8 mouse cellular contexts compared by ENCODE assay signal in the genomic region with DNA sequence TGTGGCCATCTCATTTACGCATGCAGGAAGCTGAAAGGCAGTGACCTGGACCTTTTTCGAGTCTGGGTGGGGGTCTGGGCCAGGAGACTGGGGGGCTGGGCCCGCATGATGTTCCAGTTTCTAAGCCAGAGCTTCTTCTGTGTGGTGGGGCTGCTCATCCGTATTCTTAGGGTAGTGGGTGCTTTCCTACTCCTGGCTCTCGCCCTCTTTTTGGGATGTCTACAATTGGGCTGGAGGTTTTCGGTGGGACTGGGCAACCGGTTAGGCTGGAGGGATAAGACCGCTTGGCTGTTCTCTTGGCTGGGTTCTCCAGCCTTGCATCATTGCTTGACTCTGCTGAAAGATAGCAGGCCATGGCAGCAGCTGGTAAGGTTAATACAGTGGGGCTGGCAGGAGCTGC. TPM values are rescaled to one million over a fixed set of nuclear protein-coding genes. Genes with fewer than 3 reads are reported as not detected.
DNase-seq lines count a peak whose midpoint lies in the region; ATAC-seq and TF ChIP-seq lines count a peak whose summit lies in the region.

No protein-coding gene starts in this region.

- TF ChIP-seq CTCF in kidney, postnatal 0 days (IDR thresholded peaks at IDR 0.05; ENCODE audit: low read depth), result no peak
- no peak for TF ChIP-seq CTCF in cerebellum, adult 2 months (IDR thresholded peaks at IDR 0.05; ENCODE audit: borderline replicate concordance, insufficient read depth, low read depth, low read length)

- H3K4me1 ChIP-seq in kidney, postnatal 0 days (replicated peaks; ENCODE audit: insufficient read depth, low read length), result peaks cover 33% of the 10 kb centered on the region
- H3K4me1 ChIP-seq in embryonic facial prominence, embryonic 15.5 days, result peaks cover 54% of the 10 kb centered on the region
- H3K4me1 ChIP-seq in limb, embryonic 10.5 days, result peaks cover 53% of the 10 kb centered on the region
- H3K4me1 ChIP-seq in neural tube, embryonic 14.5 days (ENCODE audit: control insufficient read depth, insufficient read depth, low read length), result peaks cover 47% of the 10 kb centered on the region
- peaks cover 13% of the 10 kb centered on the region for H3K4me1 ChIP-seq in cerebellum, adult 2 months (ENCODE audit: control insufficient read depth, insufficient read depth, low read length)

- H3K27ac ChIP-seq in kidney, postnatal 0 days, result no peak overlapping the region
- no peak overlapping the region for H3K27ac ChIP-seq in embryonic facial prominence, embryonic 15.5 days (replicated peaks)
- H3K27ac ChIP-seq in limb, embryonic 10.5 days, result 0 out of 2 replicates have a peak overlapping the region, but pooled peaks have one; percentile 37
- no peak overlapping the region for H3K27ac ChIP-seq in neural tube, embryonic 14.5 days (ENCODE audit: low read depth, low read length)
- no peak overlapping the region for H3K27ac ChIP-seq in cerebellum, adult 2 months (ENCODE audit: insufficient read depth, low read length)

- no peak for ATAC-seq in kidney, postnatal 0 days (replicated peaks; ENCODE audit: low FRiP score, low read depth)
- no peak for ATAC-seq in embryonic facial prominence, embryonic 15.5 days (ENCODE audit: insufficient number of reproducible peaks, low FRiP score, low TSS enrichment, low read depth)
- ATAC-seq in neural tube, embryonic 14.5 days (ENCODE audit: low read depth), result no peak

- H3K4me3 ChIP-seq in kidney, postnatal 0 days (replicated peaks; ENCODE audit: low read depth, low read length), result peak overlapping the region; percentile 74
- peak overlapping the region; percentile 88 for H3K4me3 ChIP-seq in embryonic facial prominence, embryonic 15.5 days (replicated peaks)
- H3K4me3 ChIP-seq in limb, embryonic 10.5 days, result peak overlapping the region; percentile 79
- peak overlapping the region; percentile 0; the same call in 1 of the 2 replicates for H3K4me3 ChIP-seq in neural tube, embryonic 14.5 days (ENCODE audit: low read depth, low read length)
- H3K4me3 ChIP-seq in cerebellum, adult 2 months (replicated peaks; ENCODE audit: insufficient read depth, low read depth, low read length), result no peak overlapping the region

- H3K4me2 ChIP-seq in kidney, postnatal 0 days (ENCODE audit: low read length), result peak overlapping the region; percentile 72
- H3K4me2 ChIP-seq in embryonic facial prominence, embryonic 15.5 days (replicated peaks), result peak overlapping the region; percentile 74
- peak overlapping the region; percentile 57 for H3K4me2 ChIP-seq in neural tube, embryonic 14.5 days (ENCODE audit: low read depth, low read length)

- DNase-seq in kidney, postnatal 0 days (ENCODE audit: low spot score), result no peak
- no peak for DNase-seq in kidney, adult 18-20 months
- DNase-seq in limb, embryonic 10.5 days (ENCODE audit: low spot score), result no peak
- no peak for DNase-seq in cerebellum, adult 2 months
- DNase-seq in urinary bladder, postnatal 36 days (ENCODE audit: low spot score in 2 of 2), result no peak
- DNase-seq in left cerebral cortex, adult 8-10 months (ENCODE audit: low spot score in 2 of 2), result no peak

- H3K36me3 ChIP-seq in kidney, postnatal 0 days (ENCODE audit: insufficient read depth, low read length), result no peaks in the 10 kb centered on the region; the same call in 1 of the 2 replicates
- peaks cover 20% of the 10 kb centered on the region for H3K36me3 ChIP-seq in embryonic facial prominence, embryonic 15.5 days
- H3K36me3 ChIP-seq in limb, embryonic 10.5 days, result peaks cover 43% of the 10 kb centered on the region
- no peaks in the 10 kb centered on the region; the same call in 1 of the 2 replicates for H3K36me3 ChIP-seq in neural tube, embryonic 14.5 days (ENCODE audit: control insufficient read depth, insufficient read depth, low read length)

- 84% methylated on average over 8 of the region's 8 CpGs for WGBS in kidney, postnatal 0 days
- 90% methylated on average over 8 of the region's 8 CpGs for WGBS in embryonic facial prominence, embryonic 15.5 days
- WGBS in limb, embryonic 10.5 days, result 93% methylated on average over 8 of the region's 8 CpGs
- WGBS in neural tube, embryonic 14.5 days, result over 99% methylated on average over 8 of the region's 8 CpGs
- 73% methylated on average over 8 of the region's 8 CpGs for WGBS in cerebellum, adult 2 months

- H3K9me3 ChIP-seq in kidney, postnatal 0 days (replicated peaks; ENCODE audit: low read length), result no peaks in the 10 kb centered on the region
- H3K9me3 ChIP-seq in embryonic facial prominence, embryonic 15.5 days (replicated peaks), result no peaks in the 10 kb centered on the region
- H3K9me3 ChIP-seq in limb, embryonic 10.5 days (replicated peaks), result no peaks in the 10 kb centered on the region
- H3K9me3 ChIP-seq in neural tube, embryonic 14.5 days (ENCODE audit: control insufficient read depth, low read length), result no peaks in the 10 kb centered on the region

- no peak for TF ChIP-seq POLR2A in cerebellum, adult 2 months (IDR thresholded peaks at IDR 0.05; ENCODE audit: borderline replicate concordance, insufficient read depth, low read length)

- H3K9ac ChIP-seq in kidney, postnatal 0 days (ENCODE audit: low read depth, low read length), result 0 out of 2 replicates have a peak overlapping the region, but pooled peaks have one; percentile 23
- no peak overlapping the region for H3K9ac ChIP-seq in embryonic facial prominence, embryonic 15.5 days
- H3K9ac ChIP-seq in neural tube, embryonic 14.5 days (replicated peaks; ENCODE audit: low read depth, low read length), result no peak overlapping the region

- H3K27me3 ChIP-seq in kidney, postnatal 0 days (ENCODE audit: insufficient read depth, low read length), result no peaks in the 10 kb centered on the region
- H3K27me3 ChIP-seq in embryonic facial prominence, embryonic 15.5 days, result no peaks in the 10 kb centered on the region
- H3K27me3 ChIP-seq in limb, embryonic 10.5 days (ENCODE audit: low read depth, poor library complexity, severe bottlenecking), result no peaks in the 10 kb centered on the region
- no peaks in the 10 kb centered on the region; the same call in 1 of the 2 replicates for H3K27me3 ChIP-seq in neural tube, embryonic 14.5 days (ENCODE audit: control insufficient read depth, insufficient read depth, low read length)
- no peaks in the 10 kb centered on the region for H3K27me3 ChIP-seq in cerebellum, adult 2 months (ENCODE audit: control insufficient read depth, insufficient read depth, low read length)

RNA-seq across cellular contexts. Expression of gene Tmem198b, which starts 2.8 kb away (rescaled TPM):
- polyA plus RNA-seq in kidney, postnatal 0 days (2015; fragmentation: Nextera tagmentation; extraction: Ambion mirVana), result 11.7 and 13.2 TPM in 2 replicates
- 25.4 and 28.1 TPM in 2 replicates for polyA plus RNA-seq in embryonic facial prominence, embryonic 15.5 days (2015; fragmentation: Nextera tagmentation; extraction: Ambion mirVana)
- polyA plus RNA-seq in limb, embryonic 10.5 days (2016; fragmentation: Nextera tagmentation; extraction: Ambion mirVana), result 14.8 and 19.8 TPM in 2 replicates
- 13.9 and 16.6 TPM in 2 replicates for polyA plus RNA-seq in neural tube, embryonic 14.5 days (2014; fragmentation: Nextera tagmentation; extraction: Ambion mirVana)
- polyA plus RNA-seq in cerebellum, adult 2 months (2012; rRNA removed), result 26.4 and 26.6 TPM in 2 replicates
- 10 to 100 TPM; 10.5 to 12.0 (median 11.4) TPM for total RNA-seq in left cerebral cortex, adult 8-10 months (2022)

RNA-seq across cellular contexts. Expression of gene Dnajc14, which starts 3.2 kb away (rescaled TPM):
- 46.2 and 48.5 TPM in 2 replicates for polyA plus RNA-seq in kidney, postnatal 0 days (2015; fragmentation: Nextera tagmentation; extraction: Ambion mirVana)
- 62.5 and 64.7 TPM in 2 replicates for polyA plus RNA-seq in embryonic facial prominence, embryonic 15.5 days (2015; fragmentation: Nextera tagmentation; extraction: Ambion mirVana)
- polyA plus RNA-seq in limb, embryonic 10.5 days (2016; fragmentation: Nextera tagmentation; extraction: Ambion mirVana), result 47.7 and 54.0 TPM in 2 replicates
- 35.6 and 42.1 TPM in 2 replicates for polyA plus RNA-seq in neural tube, embryonic 14.5 days (2014; fragmentation: Nextera tagmentation; extraction: Ambion mirVana)
- polyA plus RNA-seq in cerebellum, adult 2 months (2012; rRNA removed), result 22.4 and 24.1 TPM in 2 replicates
- 10 to 100 TPM; 62.4 to 73.2 (median 65.8) TPM for total RNA-seq in left cerebral cortex, adult 8-10 months (2022)

RNA-seq across cellular contexts. Expression of gene Sarnp, which starts 10.1 kb away (rescaled TPM):
- 164 and 175 TPM in 2 replicates for polyA plus RNA-seq in kidney, postnatal 0 days (2015; fragmentation: Nextera tagmentation; extraction: Ambion mirVana)
- 194 and 196 TPM in 2 replicates for polyA plus RNA-seq in embryonic facial prominence, embryonic 15.5 days (2015; fragmentation: Nextera tagmentation; extraction: Ambion mirVana)
- polyA plus RNA-seq in limb, embryonic 10.5 days (2016; fragmentation: Nextera tagmentation; extraction: Ambion mirVana), result 245 and 250 TPM in 2 replicates
- 146 and 168 TPM in 2 replicates for polyA plus RNA-seq in neural tube, embryonic 14.5 days (2014; fragmentation: Nextera tagmentation; extraction: Ambion mirVana)
- polyA plus RNA-seq in cerebellum, adult 2 months (2012; rRNA removed), result 54.5 and 60.2 TPM in 2 replicates
- 10 to 100 TPM; 29.7 to 35.2 (median 31.2) TPM for total RNA-seq in left cerebral cortex, adult 8-10 months (2022)

RNA-seq across cellular contexts. Expression of gene Ormdl2, which starts 14.4 kb away (rescaled TPM):
- polyA plus RNA-seq in kidney, postnatal 0 days (2015; fragmentation: Nextera tagmentation; extraction: Ambion mirVana), result 87.2 and 87.5 TPM in 2 replicates
- polyA plus RNA-seq in embryonic facial prominence, embryonic 15.5 days (2015; fragmentation: Nextera tagmentation; extraction: Ambion mirVana), result 58.2 and 61.7 TPM in 2 replicates
- polyA plus RNA-seq in limb, embryonic 10.5 days (2016; fragmentation: Nextera tagmentation; extraction: Ambion mirVana), result 52.9 and 62.9 TPM in 2 replicates
- 21.2 and 21.9 TPM in 2 replicates for polyA plus RNA-seq in neural tube, embryonic 14.5 days (2014; fragmentation: Nextera tagmentation; extraction: Ambion mirVana)
- 25.7 and 26.0 TPM in 2 replicates for polyA plus RNA-seq in cerebellum, adult 2 months (2012; rRNA removed)
- 1 to 10 TPM; 6.5 to 8.7 (median 7.8) TPM for total RNA-seq in left cerebral cortex, adult 8-10 months (2022)

RNA-seq across cellular contexts. Expression of gene Mmp19, which starts 16.3 kb away (rescaled TPM):
- polyA plus RNA-seq in kidney, postnatal 0 days (2015; fragmentation: Nextera tagmentation; extraction: Ambion mirVana), result 0.55 and 0.64 TPM in 2 replicates
- polyA plus RNA-seq in embryonic facial prominence, embryonic 15.5 days (2015; fragmentation: Nextera tagmentation; extraction: Ambion mirVana), result 2.3 and 2.6 TPM in 2 replicates
- polyA plus RNA-seq in limb, embryonic 10.5 days (2016; fragmentation: Nextera tagmentation; extraction: Ambion mirVana), result 0.21 and 0.30 TPM in 2 replicates
- 0.70 and 0.71 TPM in 2 replicates for polyA plus RNA-seq in neural tube, embryonic 14.5 days (2014; fragmentation: Nextera tagmentation; extraction: Ambion mirVana)
- 0.61 and 0.70 TPM in 2 replicates for polyA plus RNA-seq in cerebellum, adult 2 months (2012; rRNA removed)
- total RNA-seq in left cerebral cortex, adult 8-10 months (2022), result 1 to 10 TPM in 1 of 4 experiments, under 1 TPM in 3; 0.59 to 1.8 (median 0.85) TPM
